Mouse (Mus musculus) limb, embryonic 15.5 days (tissue): ENCODE results near the gene Macrod1. TPM values are rescaled to one million over a fixed set of nuclear protein-coding genes. Genes with fewer than 3 reads are reported as not detected.

Experiments used
- ATAC-seq: fragments of 200-750 bp; cut with Nextera tagmentation; 2 replicates; pipeline ENCODE4 v1.8.0; 2017; ENCODE audit warnings: low read depth, moderate TSS enrichment; ENCODE audit not compliant: insufficient number of reproducible peaks, low FRiP score, low TSS enrichment
- H3K27ac ChIP-seq: fragments of 300-500 bp; sonication (generic); 2 replicates; pipeline ENCODE4 v1.5.1; 2015; ENCODE audit warnings: moderate library complexity, mild to moderate bottlenecking, inconsistent platforms
- H3K27me3 ChIP-seq: fragments of 300-500 bp; sonication (generic); 2 replicates; pipeline ENCODE4 v1.6.1; 2015; ENCODE audit warnings: inconsistent platforms
- H3K36me3 ChIP-seq: fragments of 300-500 bp; sonication (generic); 2 replicates; pipeline ENCODE4 v1.6.1; 2015; ENCODE audit warnings: inconsistent platforms
- H3K4me1 ChIP-seq: fragments of 300-500 bp; sonication (generic); 2 replicates; pipeline ENCODE4 v1.6.1; 2015; ENCODE audit warnings: inconsistent platforms
- H3K4me2 ChIP-seq: fragments of 300-500 bp; sonication (generic); 2 replicates; pipeline ENCODE4 v1.6.1; 2015; ENCODE audit warnings: mild to moderate bottlenecking, inconsistent platforms
- H3K4me3 ChIP-seq: fragments of 300-500 bp; sonication (generic); 2 replicates; pipeline ENCODE4 v1.5.1; 2015; ENCODE audit warnings: mild to moderate bottlenecking, inconsistent platforms
- H3K9ac ChIP-seq: fragments of 300-500 bp; sonication (generic); 2 replicates; pipeline ENCODE4 v1.6.1; 2015; ENCODE audit warnings: inconsistent platforms
- H3K9me3 ChIP-seq: fragments of 300-500 bp; sonication (generic); 2 replicates; pipeline ENCODE4 v1.6.1; 2016; ENCODE audit warnings: inconsistent platforms
- WGBS: fragments of 180-500 bp; shearing (Covaris S2); methylation state at CpG from one replicate; pipeline ENCODE4 v1.1.7; 2015; 5-methylcytosine and 5-hydroxymethylcytosine counted together
- polyA plus RNA-seq: library from polyadenylated mRNA; unstranded; fragments of >200 nt; fragmentation: Nextera tagmentation; extraction: Ambion mirVana; gene quantifications from 2 replicates; pipeline ENCODE4 v1.2.1, GENCODE M21; 2015

Gene Macrod1
- polyA plus RNA-seq, 1 experiment from 2014 or later = 18.2 TPM

DNA sequence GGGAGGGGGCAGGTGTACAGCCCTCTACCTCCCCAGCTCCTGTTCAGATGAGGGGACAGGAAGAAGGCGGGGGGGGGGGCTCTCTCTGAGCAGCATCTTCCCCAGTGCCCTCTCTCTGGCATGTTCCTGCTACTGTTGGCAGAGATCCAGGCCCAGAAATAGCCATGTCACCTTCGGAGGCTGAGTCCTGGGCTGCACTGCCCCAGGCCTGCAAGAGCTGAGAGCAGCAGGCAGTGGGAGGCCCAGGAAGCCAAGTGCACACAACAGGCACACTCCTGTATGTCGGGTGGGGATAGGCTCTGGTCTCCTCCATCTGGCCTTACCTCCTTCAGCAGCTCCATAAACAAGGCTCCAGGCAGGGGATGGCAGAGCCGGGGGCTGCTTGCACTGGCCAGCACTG lies 65.7 kb downstream of the Macrod1 start:
- H3K9me3 ChIP-seq = no peaks in the 10 kb centered on the region
- H3K27me3 ChIP-seq = peaks cover 27% of the 10 kb centered on the region; the same call in 1 of the 2 replicates
- no peaks in the 10 kb centered on the region for H3K36me3 ChIP-seq
- 45% methylated on average over 4 of the region's 4 CpGs for WGBS
- no peak overlapping the region for H3K4me3 ChIP-seq
- no peak overlapping the region for H3K9ac ChIP-seq
- peaks cover 22% of the 10 kb centered on the region for H3K4me1 ChIP-seq
- H3K27ac ChIP-seq = no peak overlapping the region
- H3K4me2 ChIP-seq = no peak overlapping the region
- no peak for ATAC-seq

DNA sequence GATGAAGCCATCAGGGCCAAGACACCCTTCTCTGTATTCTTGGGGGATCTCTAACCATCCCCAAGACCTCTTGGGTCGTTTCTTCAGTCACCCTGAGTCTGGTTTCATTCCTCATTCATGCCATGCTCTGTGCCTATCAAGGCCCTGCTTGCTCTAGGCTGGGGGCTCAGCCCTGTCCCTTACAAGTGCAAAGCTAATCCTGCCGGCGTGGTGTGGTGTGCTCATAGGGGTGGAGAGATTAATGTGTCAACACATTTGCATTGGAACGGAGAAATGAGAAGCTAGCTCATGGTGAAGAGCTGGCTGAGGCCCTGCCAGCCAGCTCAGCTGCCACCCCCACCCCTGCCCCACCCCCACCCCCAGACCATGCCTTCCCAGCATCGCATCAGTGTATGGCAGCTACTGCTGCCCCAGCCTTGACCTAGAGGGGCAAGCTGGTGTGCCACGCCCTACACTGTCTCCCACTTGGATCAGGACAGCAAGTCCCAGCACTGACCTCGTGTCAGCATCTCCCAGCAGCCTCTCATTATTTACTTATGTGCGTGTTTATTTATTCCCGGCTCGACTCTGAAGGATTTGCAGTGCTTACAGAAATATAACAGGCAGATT lies 66.2 kb downstream of the Macrod1 start:
- Histone ChIP-seq H3K9me3 (no peaks in the 10 kb centered on the region), H3K27me3 (peaks cover 25% of the 10 kb centered on the region; the same call in 1 of the 2 replicates), H3K9ac (no peak overlapping the region), H3K27ac (no peak overlapping the region), H3K36me3 (no peaks in the 10 kb centered on the region), H3K4me3 (no peak overlapping the region), H3K4me1 (peaks cover 19% of the 10 kb centered on the region), H3K4me2 (no peak overlapping the region)
- ATAC-seq = no peak
- 50% methylated on average over 10 of the region's 10 CpGs for WGBS

DNA sequence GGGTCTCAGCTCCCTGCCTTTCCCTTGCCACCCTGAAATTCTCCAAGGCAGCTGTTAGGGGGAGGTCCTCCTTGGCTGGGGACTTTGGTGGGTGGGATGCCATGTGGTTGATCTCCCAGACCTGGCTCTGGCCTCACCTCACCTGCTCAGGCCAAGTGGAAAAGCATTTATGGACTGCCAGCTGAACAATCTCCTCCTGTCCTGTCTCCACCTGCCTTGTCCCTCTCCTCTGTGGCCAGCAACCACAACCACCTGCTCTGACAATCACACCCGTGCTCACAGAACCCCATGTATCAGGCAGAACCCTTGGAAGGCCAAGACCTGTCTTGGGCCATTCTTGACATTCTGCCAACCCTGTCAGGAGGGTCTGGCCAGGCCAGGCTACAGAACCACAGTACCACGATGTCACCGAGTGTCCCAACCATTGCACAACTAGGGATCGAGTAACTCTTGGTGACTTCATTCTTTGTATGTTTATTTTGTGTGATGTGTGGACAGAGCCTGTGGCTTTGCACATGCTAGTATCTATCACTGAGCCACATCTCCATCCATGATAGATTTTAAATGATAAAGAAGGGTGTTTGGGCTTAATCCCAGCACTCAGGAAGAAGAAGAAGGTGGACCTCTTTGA lies 69.0 kb downstream of the Macrod1 start:
- H3K27ac ChIP-seq = no peak overlapping the region
- 83% methylated on average over 4 of the region's 4 CpGs for WGBS
- no peak overlapping the region for H3K9ac ChIP-seq
- no peaks in the 10 kb centered on the region for H3K36me3 ChIP-seq
- H3K4me3 ChIP-seq = no peak overlapping the region
- peaks cover 15% of the 10 kb centered on the region; the same call in 1 of the 2 replicates for H3K27me3 ChIP-seq
- peaks cover 32% of the 10 kb centered on the region for H3K4me1 ChIP-seq
- ATAC-seq = 0 out of 2 replicates have a peak, but pooled peaks have one; percentile 8
- no peak overlapping the region for H3K4me2 ChIP-seq
- no peaks in the 10 kb centered on the region for H3K9me3 ChIP-seq

DNA sequence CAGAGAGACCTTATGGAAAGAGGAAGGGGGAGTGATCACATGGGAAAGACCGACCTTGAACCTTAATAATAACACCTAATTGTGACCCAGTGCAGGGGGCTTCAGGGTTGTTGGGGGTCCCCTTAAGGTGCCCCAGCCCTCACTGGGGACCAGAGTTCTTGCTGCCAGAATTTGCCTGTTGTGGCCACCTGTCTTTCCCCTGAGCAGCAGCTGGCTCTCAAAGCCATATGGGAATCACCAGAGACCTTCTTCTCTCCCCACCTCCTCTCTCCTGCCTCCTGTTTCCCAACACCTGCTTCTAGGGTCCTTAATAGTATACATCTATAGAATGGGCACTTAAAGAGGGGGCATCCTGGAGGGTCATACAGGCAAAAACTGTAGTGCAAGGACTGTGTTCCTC lies 69.6 kb downstream of the Macrod1 start:
- peaks cover 15% of the 10 kb centered on the region; the same call in 1 of the 2 replicates for H3K27me3 ChIP-seq

DNA sequence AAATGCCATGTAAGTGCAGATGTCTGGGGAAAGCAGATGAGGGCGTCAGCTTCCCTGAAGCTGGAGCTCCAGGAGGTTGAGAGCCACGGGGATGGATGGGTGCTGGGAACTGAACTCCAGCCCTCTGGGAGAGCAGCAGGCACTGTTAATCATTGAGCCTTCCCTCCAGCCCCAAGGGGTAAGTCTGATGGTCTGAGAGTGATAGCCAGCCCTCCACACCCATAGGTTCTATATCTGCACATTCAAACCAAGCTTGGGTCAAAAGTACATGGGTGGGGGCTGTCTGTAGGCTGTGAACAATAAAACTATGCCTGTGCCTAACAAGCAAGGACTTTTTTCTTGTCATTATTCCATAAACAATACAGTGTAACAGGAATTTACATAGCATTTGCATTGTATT lies 70.3 kb downstream of the Macrod1 start:
- no peaks in the 10 kb centered on the region for H3K9me3 ChIP-seq
- no peak overlapping the region for H3K27ac ChIP-seq
- peaks cover 12% of the 10 kb centered on the region; the same call in 1 of the 2 replicates for H3K27me3 ChIP-seq
- H3K36me3 ChIP-seq = no peaks in the 10 kb centered on the region
- WGBS = 72% methylated on average over 2 of the region's 2 CpGs
- H3K4me2 ChIP-seq = no peak overlapping the region
- H3K4me1 ChIP-seq = peaks cover 22% of the 10 kb centered on the region
- no peak overlapping the region for H3K9ac ChIP-seq
- no peak overlapping the region for H3K4me3 ChIP-seq
- no peak for ATAC-seq

More for the DNA sequence above, 69.6 kb downstream of the Macrod1 start:
- Histone ChIP-seq H3K4me1 (peaks cover 29% of the 10 kb centered on the region), H3K36me3 (no peaks in the 10 kb centered on the region), H3K4me2 (no peak overlapping the region), H3K9ac (no peak overlapping the region), H3K4me3 (no peak overlapping the region), H3K9me3 (no peaks in the 10 kb centered on the region), H3K27ac (no peak overlapping the region)
- WGBS = 42% methylated on average over 1 of the region's 1 CpGs
- ATAC-seq = no peak

DNA sequence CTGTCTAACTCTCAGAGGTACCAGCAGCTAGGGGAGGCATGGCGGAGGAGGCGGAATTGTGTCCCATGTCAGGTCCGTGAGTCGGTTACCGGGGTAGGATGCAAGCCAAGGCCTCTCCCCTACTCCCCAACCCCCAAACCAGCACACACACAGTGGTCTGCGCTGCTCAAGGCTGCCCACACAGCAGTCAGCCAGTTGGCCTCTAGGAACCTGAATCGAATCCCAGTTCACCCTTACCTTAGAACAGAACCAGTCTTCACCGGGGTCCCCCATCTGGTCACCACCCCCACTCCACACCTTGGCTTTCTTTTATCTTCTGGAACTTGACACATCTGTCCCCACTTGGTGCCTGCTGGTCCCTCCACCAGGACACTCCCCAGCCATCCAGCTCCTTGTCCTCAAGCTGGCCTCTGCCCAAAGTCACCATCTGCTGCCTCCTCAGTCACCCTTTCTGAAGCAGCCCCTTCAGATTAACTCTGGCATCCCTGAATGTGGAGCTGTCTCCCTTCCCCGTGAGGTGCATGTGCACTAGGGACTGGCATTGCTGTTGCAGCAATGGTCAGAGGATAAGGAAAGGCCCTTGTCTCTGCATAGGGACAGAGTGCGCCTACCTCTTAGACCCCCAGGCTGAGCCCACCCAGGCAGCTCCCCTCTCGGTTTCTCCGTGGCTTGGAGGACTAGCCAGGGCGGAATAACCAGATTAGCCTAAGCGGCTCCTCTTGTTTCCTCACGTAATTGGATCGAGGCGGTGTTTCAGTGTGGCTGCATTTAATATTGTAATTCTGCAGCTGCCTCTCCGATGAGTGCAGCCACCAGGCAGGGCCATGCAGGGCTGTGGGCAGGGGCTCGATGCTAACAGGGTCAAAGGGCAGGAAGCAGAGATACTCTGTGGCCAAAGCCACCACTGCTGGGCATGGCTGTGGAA lies 72.2 kb downstream of the Macrod1 start:
- Histone ChIP-seq H3K4me3 (no peak overlapping the region), H3K4me2 (no peak overlapping the region), H3K4me1 (peaks cover 21% of the 10 kb centered on the region), H3K27ac (no peak overlapping the region), H3K9ac (no peak overlapping the region), H3K9me3 (no peaks in the 10 kb centered on the region), H3K36me3 (no peaks in the 10 kb centered on the region), H3K27me3 (peaks cover 11% of the 10 kb centered on the region; the same call in 1 of the 2 replicates)
- ATAC-seq = no peak
- WGBS = 49% methylated on average over 19 of the region's 19 CpGs

DNA sequence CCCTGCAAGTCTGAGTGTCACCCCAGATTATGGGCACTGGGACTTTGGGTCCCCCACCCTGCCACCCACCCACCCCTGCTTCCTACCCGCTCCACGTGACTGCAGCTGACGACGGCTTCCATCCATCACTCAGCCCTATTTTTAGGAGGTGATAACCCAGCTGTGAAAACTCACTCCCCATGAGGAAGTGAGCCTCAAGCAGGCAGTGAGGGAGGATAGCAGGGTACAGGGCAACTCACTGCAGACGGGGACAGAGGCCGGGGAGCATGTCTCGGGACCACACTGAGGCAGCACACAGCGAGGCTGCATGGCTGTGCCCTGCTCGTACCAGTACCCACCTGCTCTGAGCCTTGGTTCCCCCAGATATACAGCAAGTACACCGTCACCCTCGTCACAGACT lies 73.7 kb downstream of the Macrod1 start:
- ATAC-seq = no peak
- Histone ChIP-seq H3K4me3 (no peak overlapping the region), H3K36me3 (no peaks in the 10 kb centered on the region), H3K27me3 (peaks cover 9% of the 10 kb centered on the region; the same call in 1 of the 2 replicates), H3K9ac (no peak overlapping the region), H3K4me1 (peaks cover 36% of the 10 kb centered on the region), H3K4me2 (no peak overlapping the region), H3K27ac (no peak overlapping the region), H3K9me3 (no peaks in the 10 kb centered on the region)
- WGBS = 65% methylated on average over 11 of the region's 11 CpGs

DNA sequence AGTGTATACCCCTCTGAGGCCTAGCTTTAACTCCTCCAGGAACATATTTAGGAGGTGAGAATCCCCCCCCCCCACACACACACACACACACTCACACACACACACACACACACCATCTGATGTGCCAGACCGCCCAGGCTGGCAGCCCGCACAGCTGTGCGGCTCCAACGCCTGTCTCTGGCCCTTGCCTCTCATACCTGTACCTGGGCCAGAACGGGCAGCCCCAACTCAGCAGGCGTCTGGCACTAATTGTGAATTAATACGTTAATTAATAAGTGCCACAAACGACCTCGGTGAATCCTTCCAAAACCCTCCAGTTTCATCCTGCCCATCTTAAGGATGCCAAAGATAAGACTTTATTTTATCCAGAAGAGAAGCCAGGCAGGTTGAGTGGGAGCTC lies 76.8 kb downstream of the Macrod1 start:
- H3K4me3 ChIP-seq = no peak overlapping the region
- 71% methylated on average over 9 of the region's 9 CpGs for WGBS
- no peak for ATAC-seq

DNA sequence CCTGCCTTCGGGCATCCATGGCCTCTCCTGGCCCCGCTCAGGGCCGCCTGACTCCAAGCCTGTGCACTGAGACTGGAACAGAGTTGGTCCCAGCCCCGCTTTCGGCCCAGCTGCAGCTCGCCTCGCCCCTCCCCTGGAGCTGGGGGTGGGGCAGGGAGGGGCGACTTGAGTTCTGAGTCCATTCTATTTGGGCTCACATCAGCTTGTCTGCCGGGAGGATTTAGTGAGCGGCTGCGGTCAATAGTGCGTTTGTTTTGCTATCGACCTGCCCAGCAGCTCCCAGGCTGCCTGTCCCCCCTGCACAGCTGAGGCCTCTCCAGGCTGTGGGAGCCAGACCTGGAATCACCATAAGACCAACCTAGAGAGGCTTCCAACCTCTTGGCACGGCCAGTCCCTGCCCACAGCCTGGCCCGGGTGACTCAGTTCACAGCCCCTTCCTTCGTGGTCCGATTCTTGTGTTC lies 78.1 kb downstream of the Macrod1 start:
- Histone ChIP-seq H3K27me3 (0 out of 2 replicates have a peak, but pooled peaks cover 17% of the 10 kb centered on the region), H3K4me2 (0 out of 2 replicates have a peak overlapping the region, but pooled peaks have one; percentile 12), H3K9me3 (no peaks in the 10 kb centered on the region), H3K4me3 (no peak overlapping the region), H3K4me1 (peaks cover 68% of the 10 kb centered on the region), H3K36me3 (no peaks in the 10 kb centered on the region), H3K9ac (no peak overlapping the region), H3K27ac (peak overlapping the region; percentile 84)
- no peak for ATAC-seq
- 23% methylated on average over 17 of the region's 17 CpGs for WGBS

More for the DNA sequence above, 76.8 kb downstream of the Macrod1 start:
- Histone ChIP-seq H3K9ac (no peak overlapping the region), H3K9me3 (no peaks in the 10 kb centered on the region), H3K4me1 (peaks cover 67% of the 10 kb centered on the region), H3K27ac (no peak overlapping the region), H3K36me3 (no peaks in the 10 kb centered on the region), H3K27me3 (0 out of 2 replicates have a peak, but pooled peaks cover 17% of the 10 kb centered on the region), H3K4me2 (no peak overlapping the region)

DNA sequence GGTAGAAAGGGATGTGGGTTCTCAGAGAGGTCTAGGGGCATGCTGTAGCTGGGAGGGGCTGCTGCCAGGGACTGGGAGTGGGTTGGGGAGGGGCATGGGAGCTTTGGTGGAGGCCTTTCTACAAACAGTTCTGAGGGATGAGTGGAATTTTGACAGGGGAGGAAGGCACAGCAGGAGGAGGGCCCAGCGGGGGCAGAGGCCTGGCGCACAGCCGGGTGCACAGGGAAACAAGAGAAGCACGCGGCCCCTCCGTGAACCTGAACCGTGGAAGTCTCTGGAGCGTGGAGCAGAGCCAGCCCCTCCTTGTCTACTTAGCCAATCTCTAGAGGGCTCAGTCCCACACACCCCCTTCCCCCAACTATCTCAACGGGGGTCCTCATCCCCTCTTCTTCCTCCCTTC lies 78.9 kb downstream of the Macrod1 start:
- Histone ChIP-seq H3K9ac (no peak overlapping the region), H3K4me2 (peak overlapping the region; percentile 31), H3K27me3 (peaks cover 14% of the 10 kb centered on the region; the same call in 1 of the 2 replicates), H3K27ac (peak overlapping the region; percentile 84), H3K9me3 (no peaks in the 10 kb centered on the region), H3K4me3 (no peak overlapping the region), H3K36me3 (no peaks in the 10 kb centered on the region), H3K4me1 (peaks cover 73% of the 10 kb centered on the region)
- ATAC-seq = peak; percentile 68
- 7% methylated on average over 9 of the region's 9 CpGs for WGBS

DNA sequence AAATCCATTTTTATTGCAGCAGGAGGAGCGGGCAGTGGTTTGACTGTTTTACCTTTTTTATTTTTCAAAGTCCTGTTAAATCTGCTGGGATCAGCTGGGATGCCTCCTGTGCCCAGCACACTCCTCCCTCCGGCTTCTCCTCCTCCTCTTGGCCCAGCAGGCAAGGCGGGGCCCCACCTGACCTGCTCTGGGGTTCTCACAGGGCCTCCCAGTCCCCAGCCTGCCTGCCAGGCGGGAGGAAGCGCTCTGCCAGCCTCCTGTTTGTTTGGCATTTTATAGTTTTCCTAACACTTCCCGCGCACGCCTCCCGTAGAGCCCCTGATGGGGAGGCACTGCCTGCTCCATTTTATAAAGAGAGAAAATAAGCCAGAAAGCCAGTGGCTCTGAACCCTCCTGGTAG lies 79.4 kb downstream of the Macrod1 start:
- Histone ChIP-seq H3K9me3 (no peaks in the 10 kb centered on the region), H3K4me3 (no peak overlapping the region), H3K4me1 (peaks cover 77% of the 10 kb centered on the region), H3K36me3 (no peaks in the 10 kb centered on the region), H3K9ac (no peak overlapping the region), H3K4me2 (peak overlapping the region; percentile 31), H3K27ac (peak overlapping the region; percentile 84), H3K27me3 (peaks cover 15% of the 10 kb centered on the region; the same call in 1 of the 2 replicates)
- ATAC-seq = 0 out of 2 replicates have a peak, but pooled peaks have one; percentile 66
- 10% methylated on average over 9 of the region's 9 CpGs for WGBS
